Mouse (Mus musculus) adrenal gland, adult 2 months (tissue): Measurements from ENCODE around the gene Gm6890. TPM values are rescaled to one million over a fixed set of nuclear protein-coding genes. Genes with fewer than 3 reads are reported as not detected.
"Not testable (repeated sequence)": the region's sequence is repeated elsewhere in the genome, so short reads cannot be mapped to it uniquely, and the experiment has no call there.

Experiments used
- DNase-seq: peaks from one replicate; pipeline ENCODE4 v3.0.0; 2021
- long read RNA-seq: library from polyadenylated mRNA; stranded (forward); transcript quantifications from one replicate; pipeline ENCODE4 v2.0.0, GENCODE M21; 2021
- polyA plus RNA-seq: library from polyadenylated mRNA; depleted of rRNA; stranded (reverse); fragments of >200 nt; gene quantifications from 2 replicates; pipeline ENCODE4 v1.2.3, GENCODE M21; 2012; rRNA removed
- total RNA-seq, 2 experiments: library from RNA; stranded (reverse); gene quantifications; 2 replicates each; pipeline ENCODE4 v1.2.3; 2021

Gene Gm6890
- total RNA-seq, result not detected
- polyA plus RNA-seq, result not detected in 2 replicates
- long read RNA-seq, result 0 reads

- not testable (repeated sequence) for DNase-seq
Observed at GRCm38 (mm10) chrX:74740627-74741026, at the start of gene Gm6890. Gene Gm6890 (plus strand): TSS chrX:74740927.

- DNase-seq, result not testable (repeated sequence)
Observed at GRCm38 (mm10) chrX:74726195-74726594, 14.5 kb upstream of the Gm6890 start.

- not testable (repeated sequence) for DNase-seq
Observed at GRCm38 (mm10) chrX:74770715-74771114, 30.0 kb downstream of the Gm6890 start.

Other genes starting within 250 kb of the Gm6890 start
- not detected for gene Olfr1326-ps1, start 166.0 kb upstream of the Gm6890 start, total RNA-seq
- gene Olfr1326-ps1, start 166.0 kb upstream of the Gm6890 start, polyA plus RNA-seq, result not detected in 2 replicates
- gene Olfr1325, start 148.2 kb upstream of the Gm6890 start, total RNA-seq, result not detected
- gene Olfr1325, start 148.2 kb upstream of the Gm6890 start, polyA plus RNA-seq, result not detected in 2 replicates
- gene Gm5640, start 95.3 kb upstream of the Gm6890 start, total RNA-seq, result not detected
- not detected in 2 replicates for gene Gm5640, start 95.3 kb upstream of the Gm6890 start, polyA plus RNA-seq
- gene Gm5936, start 96.3 kb downstream of the Gm6890 start, total RNA-seq, result not detected
- gene Gm5936, start 96.3 kb downstream of the Gm6890 start, polyA plus RNA-seq, result not detected in 2 replicates